Mouse (Mus musculus): ENCODE data around the gene Ddx49. TPM values are rescaled to one million over a fixed set of nuclear protein-coding genes. Genes with fewer than 3 reads are reported as not detected.

The Ddx49 gene
- total RNA-seq, 1 experiment, result 73.3 TPM

GRCm38 (mm10) chr8:70283136-70284077, 18.9 kb downstream of the Ddx49 start:
- peaks cover 4 to 24% of the 10 kb centered on the region in 2 experiments; a peak in 3 of 4 replicates for H3K4me1 ChIP-seq (ENCODE audit: control insufficient read depth in 2 of 2, insufficient read depth in 2 of 2, low read length in 2 of 2, poor library complexity in 1 of 2)
- DNase-seq (ENCODE audit: low read depth, low spot score), result no peak

GRCm38 (mm10) chr8:70282603-70283135, 19.6 kb downstream of the Ddx49 start, which contains the start of gene Homer3:
Gene Homer3, plus strand, starts transcription at chr8:70282827.
- TF ChIP-seq CHD2 (IDR thresholded peaks at IDR 0.05; ENCODE audit: low read depth, low read length) (no peak), HCFC1 (IDR thresholded peaks at IDR 0.05; ENCODE audit: borderline replicate concordance, insufficient read depth, low read length) (no peak), ZNF384 (IDR thresholded peaks at IDR 0.05; ENCODE audit: low read depth, low read length) (no peak), MAFK (IDR thresholded peaks at IDR 0.05; ENCODE audit: insufficient read depth, low read depth, low read length) (no peak), ZC3H11A (IDR thresholded peaks at IDR 0.05; ENCODE audit: borderline replicate concordance, low read depth, low read length) (no peak)
- DNase-seq (ENCODE audit: low read depth, low spot score), result peak; percentile 96
- in situ Hi-C loops (cut with MboI; ENCODE audit: low sequenced_read_pairs in 2 of 2, unreplicated experiment in 2 of 2), result no loop called here
- H3K4me3 ChIP-seq (ENCODE audit: insufficient read depth in 1 of 2, low read depth in 1 of 2, low read length in 2 of 2, poor library complexity in 1 of 2, severe bottlenecking in 1 of 2), result peak within 1 kb of the TSS; percentile 91 to 95
- no peaks in the 10 kb centered on the region for H3K9me3 ChIP-seq (ENCODE audit: control insufficient read depth, insufficient read depth, low read depth, low read length)
- H3K4me1 ChIP-seq (ENCODE audit: control insufficient read depth in 2 of 2, insufficient read depth in 2 of 2, low read length in 2 of 2, poor library complexity in 1 of 2), result peaks cover 4 to 26% of the 10 kb centered on the region in 2 experiments; a peak in 3 of 4 replicates
- H3K27ac ChIP-seq (ENCODE audit: insufficient read depth, low read depth, low read length, poor library complexity, severe bottlenecking), result peak within 1 kb of the TSS; percentile 63; the same call in 1 of the 2 replicates
- H3K36me3 ChIP-seq (ENCODE audit: control insufficient read depth, insufficient read depth, low read length, poor library complexity, severe bottlenecking), result peaks cover 21% of the 10 kb centered on the region; the same call in 1 of the 2 replicates
- H3K9ac ChIP-seq (ENCODE audit: insufficient read depth, low read depth, low read length, poor library complexity, severe bottlenecking), result peak within 1 kb of the TSS; percentile 86

More at GRCm38 (mm10) chr8:70283136-70284077, 18.9 kb downstream of the Ddx49 start:
- peak overlapping the region; percentile 91 to 95 for H3K4me3 ChIP-seq (ENCODE audit: insufficient read depth in 1 of 2, low read depth in 1 of 2, low read length in 2 of 2, poor library complexity in 1 of 2, severe bottlenecking in 1 of 2)
- TF ChIP-seq ZNF384 (IDR thresholded peaks at IDR 0.05; ENCODE audit: low read depth, low read length) (no peak), MAFK (IDR thresholded peaks at IDR 0.05; ENCODE audit: insufficient read depth, low read depth, low read length) (no peak), CHD2 (IDR thresholded peaks at IDR 0.05; ENCODE audit: low read depth, low read length) (no peak), ZC3H11A (IDR thresholded peaks at IDR 0.05; ENCODE audit: borderline replicate concordance, low read depth, low read length) (no peak), HCFC1 (IDR thresholded peaks at IDR 0.05; ENCODE audit: borderline replicate concordance, insufficient read depth, low read length) (no peak)
- peak overlapping the region; percentile 86 for H3K9ac ChIP-seq (ENCODE audit: insufficient read depth, low read depth, low read length, poor library complexity, severe bottlenecking)
- H3K36me3 ChIP-seq (ENCODE audit: control insufficient read depth, insufficient read depth, low read length, poor library complexity, severe bottlenecking), result peaks cover 22% of the 10 kb centered on the region; the same call in 1 of the 2 replicates
- H3K27ac ChIP-seq (ENCODE audit: insufficient read depth, low read depth, low read length, poor library complexity, severe bottlenecking), result peak overlapping the region; percentile 63; the same call in 1 of the 2 replicates
- H3K9me3 ChIP-seq (ENCODE audit: control insufficient read depth, insufficient read depth, low read depth, low read length), result no peaks in the 10 kb centered on the region
- in situ Hi-C loops (cut with MboI; ENCODE audit: low sequenced_read_pairs in 2 of 2, unreplicated experiment in 2 of 2), result no loop called here

GRCm38 (mm10) chr8:70281001-70281400, 21.3 kb downstream of the Ddx49 start:
- Histone ChIP-seq H3K36me3 (ENCODE audit: control insufficient read depth, insufficient read depth, low read length, poor library complexity, severe bottlenecking) (peaks cover 12% of the 10 kb centered on the region; the same call in 1 of the 2 replicates), H3K4me1 (ENCODE audit: control insufficient read depth in 2 of 2, insufficient read depth in 2 of 2, low read length in 2 of 2, poor library complexity in 1 of 2) (peaks cover 4 to 35% of the 10 kb centered on the region in 2 experiments; a peak in 3 of 4 replicates), H3K9me3 (ENCODE audit: control insufficient read depth, insufficient read depth, low read depth, low read length) (no peaks in the 10 kb centered on the region), H3K9ac (ENCODE audit: insufficient read depth, low read depth, low read length, poor library complexity, severe bottlenecking) (no peak overlapping the region), H3K27ac (ENCODE audit: insufficient read depth, low read depth, low read length, poor library complexity, severe bottlenecking) (no peak overlapping the region), H3K4me3 (ENCODE audit: insufficient read depth in 1 of 2, low read depth in 1 of 2, low read length in 2 of 2, poor library complexity in 1 of 2, severe bottlenecking in 1 of 2) (no peak overlapping the region)
- DNase-seq (ENCODE audit: low read depth, low spot score), result no peak
- no peak for TF ChIP-seq HCFC1 (IDR thresholded peaks at IDR 0.05; ENCODE audit: borderline replicate concordance, insufficient read depth, low read length)
- no peak for TF ChIP-seq ZC3H11A (IDR thresholded peaks at IDR 0.05; ENCODE audit: borderline replicate concordance, low read depth, low read length)
- no peak for TF ChIP-seq MAFK (IDR thresholded peaks at IDR 0.05; ENCODE audit: insufficient read depth, low read depth, low read length)
- TF ChIP-seq CHD2 (IDR thresholded peaks at IDR 0.05; ENCODE audit: low read depth, low read length), result no peak
- no peak for TF ChIP-seq ZNF384 (IDR thresholded peaks at IDR 0.05; ENCODE audit: low read depth, low read length)
- in situ Hi-C loops (cut with MboI; ENCODE audit: low sequenced_read_pairs in 2 of 2, unreplicated experiment in 2 of 2), result no loop called here

- no peak overlapping the region for H3K9ac ChIP-seq (ENCODE audit: insufficient read depth, low read depth, low read length, poor library complexity, severe bottlenecking)
- peaks cover 6 to 31% of the 10 kb centered on the region in 2 experiments; a peak in 3 of 4 replicates for H3K4me1 ChIP-seq (ENCODE audit: control insufficient read depth in 2 of 2, insufficient read depth in 2 of 2, low read length in 2 of 2, poor library complexity in 1 of 2)
- no peak overlapping the region; a peak in 1 of 4 replicates for H3K4me3 ChIP-seq (ENCODE audit: insufficient read depth in 1 of 2, low read depth in 1 of 2, low read length in 2 of 2, poor library complexity in 1 of 2, severe bottlenecking in 1 of 2)
- TF ChIP-seq HCFC1 (IDR thresholded peaks at IDR 0.05; ENCODE audit: borderline replicate concordance, insufficient read depth, low read length), result no peak
- no peak for TF ChIP-seq ZNF384 (IDR thresholded peaks at IDR 0.05; ENCODE audit: low read depth, low read length)
- TF ChIP-seq MAFK (IDR thresholded peaks at IDR 0.05; ENCODE audit: insufficient read depth, low read depth, low read length), result no peak
- TF ChIP-seq CHD2 (IDR thresholded peaks at IDR 0.05; ENCODE audit: low read depth, low read length), result no peak
- no peak for TF ChIP-seq ZC3H11A (IDR thresholded peaks at IDR 0.05; ENCODE audit: borderline replicate concordance, low read depth, low read length)
- no peaks in the 10 kb centered on the region for H3K9me3 ChIP-seq (ENCODE audit: control insufficient read depth, insufficient read depth, low read depth, low read length)
- peaks cover under 1% of the 10 kb centered on the region; the same call in 1 of the 2 replicates for H3K36me3 ChIP-seq (ENCODE audit: control insufficient read depth, insufficient read depth, low read length, poor library complexity, severe bottlenecking)
- no peak overlapping the region for H3K27ac ChIP-seq (ENCODE audit: insufficient read depth, low read depth, low read length, poor library complexity, severe bottlenecking)
- in situ Hi-C loops (cut with MboI; ENCODE audit: low sequenced_read_pairs in 2 of 2, unreplicated experiment in 2 of 2), result no loop called here
- no peak for DNase-seq (ENCODE audit: low read depth, low spot score)
These were observed 23.0 kb downstream of the Ddx49 start for GRCm38 (mm10) chr8:70279266-70279665.
